8 mouse cellular contexts compared by ENCODE assay signal in the genomic region with DNA sequence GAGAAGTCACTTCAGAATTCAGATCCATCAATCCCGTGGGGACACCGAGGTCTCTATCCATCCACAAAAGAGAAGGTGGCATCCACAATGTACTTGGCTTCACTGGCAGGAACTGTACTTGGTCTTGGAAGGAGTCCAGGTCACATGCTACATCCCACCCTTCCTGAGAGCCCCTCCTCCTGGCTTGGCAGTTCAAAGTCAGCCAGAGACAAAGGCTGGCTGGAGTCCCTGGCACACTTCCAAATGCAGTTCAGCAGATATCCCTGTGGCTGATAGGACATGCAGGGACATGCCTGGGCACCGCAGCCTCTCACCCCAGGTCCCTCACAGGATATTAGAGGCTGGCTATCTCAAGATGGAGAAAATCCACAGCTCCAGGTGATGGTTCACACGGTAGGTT. TPM values are rescaled to one million over a fixed set of nuclear protein-coding genes. Genes with fewer than 3 reads are reported as not detected.
DNase-seq lines count a peak whose midpoint lies in the region; ATAC-seq and TF ChIP-seq lines count a peak whose summit lies in the region.

No protein-coding gene starts in this region.

- peak; percentile 48; the same call in 1 of the 2 replicates for ATAC-seq in intestine, embryonic 14.5 days (replicated peaks; ENCODE audit: low FRiP score, low TSS enrichment, low read depth)
- ATAC-seq in liver, postnatal 0 days = peak; percentile 51
- no peak for ATAC-seq in monocyte, adult 5-6 weeks (replicated peaks; ENCODE audit: insufficient number of reproducible peaks, low FRiP score, low TSS enrichment, poor library complexity, severe bottlenecking)

- H3K4me1 ChIP-seq in intestine, embryonic 14.5 days (replicated peaks; ENCODE audit: control insufficient read depth, insufficient read depth, low read length) = peaks cover 27% of the 10 kb centered on the region
- peaks cover 50% of the 10 kb centered on the region for H3K4me1 ChIP-seq in liver, postnatal 0 days (ENCODE audit: insufficient read depth)

- no peak overlapping the region for H3K9ac ChIP-seq in intestine, embryonic 14.5 days (ENCODE audit: low read length)
- peak overlapping the region; percentile 30; the same call in 1 of the 2 replicates for H3K9ac ChIP-seq in liver, postnatal 0 days (replicated peaks)

- no peak overlapping the region for H3K4me3 ChIP-seq in intestine, embryonic 14.5 days (ENCODE audit: low read depth, low read length)
- H3K4me3 ChIP-seq in liver, postnatal 0 days (ENCODE audit: low read depth, low read length) = no peak overlapping the region

- intact Hi-C loops in gastrocnemius, postnatal 14 days (cut with DNase I; ENCODE audit: low total_unique reads) = no loop called here

- peaks cover 36% of the 10 kb centered on the region for H3K36me3 ChIP-seq in intestine, embryonic 14.5 days (ENCODE audit: control insufficient read depth, insufficient read depth, low read length)
- H3K36me3 ChIP-seq in liver, postnatal 0 days (replicated peaks; ENCODE audit: insufficient read depth, low read length) = peaks cover 28% of the 10 kb centered on the region

- TF ChIP-seq EP300 in liver, postnatal 0 days (IDR thresholded peaks at IDR 0.05; ENCODE audit: low read depth) = 0 out of 2 replicates have a peak, but pooled peaks have one; percentile 47

- TF ChIP-seq CTCF in liver, postnatal 0 days (IDR thresholded peaks at IDR 0.05; ENCODE audit: low read depth) = no peak

- H3K27ac ChIP-seq in intestine, embryonic 14.5 days (ENCODE audit: low read depth) = peak overlapping the region; percentile 44
- H3K27ac ChIP-seq in liver, postnatal 0 days (ENCODE audit: low read depth) = peak overlapping the region; percentile 75

- WGBS in intestine, embryonic 14.5 days = 56% methylated on average over 4 of the region's 4 CpGs
- WGBS in liver, postnatal 0 days (ENCODE audit: insufficient replicate concordance) = 51% methylated on average over 4 of the region's 4 CpGs

- no peaks in the 10 kb centered on the region for H3K9me3 ChIP-seq in intestine, embryonic 14.5 days (ENCODE audit: control insufficient read depth, low read length)
- no peaks in the 10 kb centered on the region for H3K9me3 ChIP-seq in liver, postnatal 0 days (ENCODE audit: low read length)

- H3K4me2 ChIP-seq in intestine, embryonic 14.5 days (ENCODE audit: low read length) = no peak overlapping the region
- H3K4me2 ChIP-seq in liver, postnatal 0 days (ENCODE audit: low read depth, low read length) = no peak overlapping the region

- no peaks in the 10 kb centered on the region for H3K27me3 ChIP-seq in intestine, embryonic 14.5 days (replicated peaks; ENCODE audit: control insufficient read depth, insufficient read depth, low read length)
- no peaks in the 10 kb centered on the region for H3K27me3 ChIP-seq in liver, postnatal 0 days (ENCODE audit: insufficient read depth, low read length)

- DNase-seq in ovary, adult 18-20 months (ENCODE audit: low spot score) = peak; percentile 85
- no peak for DNase-seq in ovary, postnatal 10 days (ENCODE audit: low spot score)
- DNase-seq in cerebellum, adult 18-20 months = peak; percentile 52 to 56
- peak; percentile 66 for DNase-seq in gastrocnemius, postnatal 14 days
- DNase-seq in intestine, embryonic 14.5 days (ENCODE audit: low spot score) = peak; percentile 74
- peak; percentile 82 for DNase-seq in liver, postnatal 0 days
- peak; percentile 83 for DNase-seq in skeletal muscle tissue, adult 2 months (ENCODE audit: low read depth, low spot score)

RNA-seq across cellular contexts. Expression of gene Pgpep1, which starts 10.9 kb away (rescaled TPM):
- 10 to 100 TPM; 18.2 to 21.6 TPM for total RNA-seq in gastrocnemius, postnatal 14 days (2021)
- 65.5 and 65.9 TPM in 2 replicates for polyA plus RNA-seq in intestine, embryonic 14.5 days (2014; fragmentation: Nextera tagmentation; extraction: Ambion mirVana)
- 31.0 and 32.2 TPM in 2 replicates for polyA plus RNA-seq in liver, postnatal 0 days (2015; fragmentation: Nextera tagmentation; extraction: Ambion mirVana)
- 2.3 to 4.9 TPM (median 3.3 TPM) in 3 replicates for total RNA-seq in monocyte, adult 5-6 weeks (2017)

RNA-seq across cellular contexts. Expression of gene Gdf15, which starts 17.1 kb away (rescaled TPM):
- not detected for total RNA-seq in gastrocnemius, postnatal 14 days (2021)
- 0.55 and 1.1 TPM in 2 replicates for polyA plus RNA-seq in intestine, embryonic 14.5 days (2014; fragmentation: Nextera tagmentation; extraction: Ambion mirVana)
- polyA plus RNA-seq in liver, postnatal 0 days (2015; fragmentation: Nextera tagmentation; extraction: Ambion mirVana) = 2.1 and 2.3 TPM in 2 replicates
- total RNA-seq in monocyte, adult 5-6 weeks (2017) = 0.19 to 3.8 TPM in 2 of 3 replicates, not detected in the other

RNA-seq across cellular contexts. Expression of gene Lsm4, which starts 23.7 kb away (rescaled TPM):
- 10 to 100 TPM; 65.9 to 77.0 TPM for total RNA-seq in gastrocnemius, postnatal 14 days (2021)
- polyA plus RNA-seq in intestine, embryonic 14.5 days (2014; fragmentation: Nextera tagmentation; extraction: Ambion mirVana) = 290 and 307 TPM in 2 replicates
- polyA plus RNA-seq in liver, postnatal 0 days (2015; fragmentation: Nextera tagmentation; extraction: Ambion mirVana) = 98.5 and 103 TPM in 2 replicates
- 69.1 to 93.3 TPM (median 80.9 TPM) in 3 replicates for total RNA-seq in monocyte, adult 5-6 weeks (2017)

RNA-seq across cellular contexts. Expression of gene Lrrc25, which starts 33.4 kb away (rescaled TPM):
- under 1 TPM; 0.53 to 0.88 TPM for total RNA-seq in gastrocnemius, postnatal 14 days (2021)
- 1.2 and 2.0 TPM in 2 replicates for polyA plus RNA-seq in intestine, embryonic 14.5 days (2014; fragmentation: Nextera tagmentation; extraction: Ambion mirVana)
- 9.8 and 10.4 TPM in 2 replicates for polyA plus RNA-seq in liver, postnatal 0 days (2015; fragmentation: Nextera tagmentation; extraction: Ambion mirVana)
- 28.5 to 42.6 TPM (median 42.2 TPM) in 3 replicates for total RNA-seq in monocyte, adult 5-6 weeks (2017)

RNA-seq across cellular contexts. Expression of gene Ssbp4, which starts 40.7 kb away (rescaled TPM):
- 10 to 100 TPM; 22.9 to 25.7 TPM for total RNA-seq in gastrocnemius, postnatal 14 days (2021)
- 124 and 125 TPM in 2 replicates for polyA plus RNA-seq in intestine, embryonic 14.5 days (2014; fragmentation: Nextera tagmentation; extraction: Ambion mirVana)
- 32.5 and 35.4 TPM in 2 replicates for polyA plus RNA-seq in liver, postnatal 0 days (2015; fragmentation: Nextera tagmentation; extraction: Ambion mirVana)
- total RNA-seq in monocyte, adult 5-6 weeks (2017) = 83.1 to 151 TPM (median 94.1 TPM) in 3 replicates
